Mouse (Mus musculus) midbrain, postnatal 0 days (tissue): ENCODE results near the gene Pla2g3. TPM values are rescaled to one million over a fixed set of nuclear protein-coding genes. Genes with fewer than 3 reads are reported as not detected.

ENCODE experiments used
- ATAC-seq: fragments of 200-750 bp; cut with Nextera tagmentation; 2 replicates; pipeline ENCODE4 v1.8.0; 2017; ENCODE audit warnings: moderate number of reproducible peaks, mild to moderate bottlenecking, moderate TSS enrichment, moderate library complexity; ENCODE audit not compliant: low FRiP score
- DNase-seq: peaks from one replicate; pipeline ENCODE4 v3.0.0-alpha.2; 2015; ENCODE audit warnings: low spot score
- H3K27ac ChIP-seq: fragments of 300-500 bp; sonication (generic); 2 replicates; pipeline ENCODE4 v1.5.1; 2014; ENCODE audit warnings: low read depth, mild to moderate bottlenecking, low read length, mixed read lengths
- H3K27me3 ChIP-seq: fragments of 300-500 bp; sonication (generic); 2 replicates; pipeline ENCODE4 v1.6.1; 2014; ENCODE audit warnings: low read length, control low read depth, mixed read lengths; ENCODE audit not compliant: insufficient read depth
- H3K36me3 ChIP-seq: fragments of 300-500 bp; sonication (generic); 2 replicates; pipeline ENCODE4 v1.6.1; 2014; ENCODE audit warnings: low read length, control low read depth, mixed read lengths; ENCODE audit not compliant: insufficient read depth
- H3K4me1 ChIP-seq: fragments of 300-500 bp; sonication (generic); 2 replicates; pipeline ENCODE4 v1.6.1; 2014; ENCODE audit warnings: mild to moderate bottlenecking, control low read depth, antibody characterized with exemption, low read length, mixed read lengths; ENCODE audit not compliant: insufficient read depth
- H3K4me2 ChIP-seq: fragments of 300-500 bp; sonication (generic); 2 replicates; pipeline ENCODE4 v1.6.1; 2014; ENCODE audit warnings: low read depth, mild to moderate bottlenecking, low read length, mixed read lengths; ENCODE audit not compliant: poor library complexity, severe bottlenecking
- H3K4me3 ChIP-seq: fragments of 300-500 bp; sonication (generic); 2 replicates; pipeline ENCODE4 v1.5.1; 2014; ENCODE audit warnings: low read depth, mild to moderate bottlenecking, low read length, moderate library complexity
- H3K9ac ChIP-seq: fragments of 300-500 bp; sonication (generic); replicated peaks from 2 replicates; pipeline ENCODE4 v1.6.1; 2014; ENCODE audit warnings: mild to moderate bottlenecking, low read length, moderate library complexity, mixed read lengths; ENCODE audit not compliant: poor library complexity, severe bottlenecking
- H3K9me3 ChIP-seq: fragments of 300-500 bp; sonication (generic); 2 replicates; pipeline ENCODE4 v1.6.1; 2016; ENCODE audit warnings: low read length, control low read depth
- CTCF ChIP-seq: IDR thresholded peaks from 2 replicates; pipeline ENCODE4 v1.5.1; 2016; ENCODE audit warnings: antibody characterized with exemption, mild to moderate bottlenecking
- WGBS: fragments of 180-500 bp; shearing (Covaris S2); extraction: QIAGEN DNeasy Blood & Tissue Kit; methylation state at CpG from one replicate; pipeline ENCODE4 v1.1.7; 2014; 5-methylcytosine and 5-hydroxymethylcytosine counted together
- polyA plus RNA-seq: library from polyadenylated mRNA; unstranded; fragments of >200 nt; fragmentation: Nextera tagmentation; extraction: Ambion mirVana; gene quantifications from 2 replicates; pipeline ENCODE4 v1.2.1, GENCODE M21; 2015
- total RNA-seq: library from RNA; depleted of rRNA; stranded (reverse); fragments of >200 nt; gene quantifications from 2 replicates; pipeline ENCODE4 v1.2.3, GENCODE M21; 2014

Gene Pla2g3
- total and polyA plus RNA-seq, 2 experiments from 2014 or later, result 15.4 to 33.1 TPM

GRCm38 (mm10) chr11:3509181-3510085, 21.3 kb downstream of the Pla2g3 start:
- H3K27ac ChIP-seq, result no peak overlapping the region
- H3K4me3 ChIP-seq, result no peak overlapping the region
- no peak for ATAC-seq
- no peaks in the 10 kb centered on the region; the same call in 1 of the 2 replicates for H3K4me1 ChIP-seq
- no peak overlapping the region for H3K9ac ChIP-seq
- no peak for DNase-seq
- no peaks in the 10 kb centered on the region for H3K9me3 ChIP-seq
- H3K36me3 ChIP-seq, result no peaks in the 10 kb centered on the region
- TF ChIP-seq CTCF, result no peak
- no peak overlapping the region for H3K4me2 ChIP-seq
- H3K27me3 ChIP-seq, result no peaks in the 10 kb centered on the region
- WGBS, result 71% methylated on average over 8 of the region's 8 CpGs

- no peak overlapping the region for H3K9ac ChIP-seq
- ATAC-seq (no peak), DNase-seq (no peak)
- H3K4me2 ChIP-seq, result no peak overlapping the region
- H3K9me3 ChIP-seq, result no peaks in the 10 kb centered on the region
- H3K27me3 ChIP-seq, result no peaks in the 10 kb centered on the region
- no peaks in the 10 kb centered on the region for H3K36me3 ChIP-seq
- H3K27ac ChIP-seq, result no peak overlapping the region
- H3K4me3 ChIP-seq, result no peak overlapping the region
- no peaks in the 10 kb centered on the region; the same call in 1 of the 2 replicates for H3K4me1 ChIP-seq
- no peak for TF ChIP-seq CTCF
- 90% methylated on average over 2 of the region's 2 CpGs for WGBS
Observed at GRCm38 (mm10) chr11:3510321-3510720, 22.2 kb downstream of the Pla2g3 start.

GRCm38 (mm10) chr11:3513291-3513690, 25.2 kb downstream of the Pla2g3 start:
- Histone ChIP-seq H3K9me3 (no peaks in the 10 kb centered on the region), H3K27ac (no peak overlapping the region), H3K27me3 (no peaks in the 10 kb centered on the region), H3K36me3 (no peaks in the 10 kb centered on the region), H3K4me3 (no peak overlapping the region), H3K4me2 (no peak overlapping the region), H3K9ac (no peak overlapping the region), H3K4me1 (peaks cover 10% of the 10 kb centered on the region; the same call in 1 of the 2 replicates)
- DNase-seq, result no peak
- ATAC-seq, result no peak
- no peak for TF ChIP-seq CTCF
- 86% methylated on average over 6 of the region's 6 CpGs for WGBS

- DNase-seq (peak; percentile 90), ATAC-seq (peak; percentile 67)
- Histone ChIP-seq H3K4me3 (peak within 1 kb of the TSS; percentile 54), H3K9ac (peak within 1 kb of the TSS; percentile 67), H3K27me3 (no peaks in the 10 kb centered on the region), H3K4me1 (peaks cover 10% of the 10 kb centered on the region; the same call in 1 of the 2 replicates), H3K36me3 (no peaks in the 10 kb centered on the region), H3K27ac (peak within 1 kb of the TSS; percentile 62; the same call in 1 of the 2 replicates), H3K4me2 (peak within 1 kb of the TSS; percentile 80), H3K9me3 (no peaks in the 10 kb centered on the region)
- TF ChIP-seq CTCF, result peak; percentile 98
- under 1% methylated on average over 25 of the region's 26 CpGs for WGBS
Observed at GRCm38 (mm10) chr11:3514529-3515054, 26.5 kb downstream of the Pla2g3 start, which contains the start of gene Selenom. Gene Selenom (plus strand): TSS chr11:3514684.

- Histone ChIP-seq H3K4me3 (peak overlapping the region; percentile 54), H3K9ac (peak overlapping the region; percentile 67), H3K27me3 (no peaks in the 10 kb centered on the region), H3K27ac (peak overlapping the region; percentile 62; the same call in 1 of the 2 replicates), H3K9me3 (no peaks in the 10 kb centered on the region), H3K4me2 (peak overlapping the region; percentile 80), H3K36me3 (no peaks in the 10 kb centered on the region), H3K4me1 (peaks cover 10% of the 10 kb centered on the region; the same call in 1 of the 2 replicates)
- TF ChIP-seq CTCF, result peak; percentile 26; the same call in 1 of the 2 replicates
- ATAC-seq (peak; percentile 5; the same call in 1 of the 2 replicates), DNase-seq (no peak)
- 16% methylated on average over 4 of the region's 4 CpGs for WGBS
Observed at GRCm38 (mm10) chr11:3515216-3515615, 27.1 kb downstream of the Pla2g3 start.
